Mouse (Mus musculus) ES-CJ7 (cell line): ENCODE results near the gene Maml3.

ENCODE experiments used
- DNase-seq: peaks from one replicate; pipeline ENCODE4 v3.0.0; 2011; ENCODE audit warnings: low read depth, low spot score

Maml3 gene

GRCm38 (mm10) chr3:51662557-51662956 lies 442.3 kb downstream of the Maml3 start:
- DNase-seq: no peak

- no peak for DNase-seq
Measured at GRCm38 (mm10) chr3:51661880-51662550, 442.9 kb downstream of the Maml3 start.

- no peak for DNase-seq
Measured at GRCm38 (mm10) chr3:51661376-51661775, 443.5 kb downstream of the Maml3 start.

- DNase-seq: no peak
Measured at GRCm38 (mm10) chr3:51660821-51661276, 444.0 kb downstream of the Maml3 start.

DNA sequence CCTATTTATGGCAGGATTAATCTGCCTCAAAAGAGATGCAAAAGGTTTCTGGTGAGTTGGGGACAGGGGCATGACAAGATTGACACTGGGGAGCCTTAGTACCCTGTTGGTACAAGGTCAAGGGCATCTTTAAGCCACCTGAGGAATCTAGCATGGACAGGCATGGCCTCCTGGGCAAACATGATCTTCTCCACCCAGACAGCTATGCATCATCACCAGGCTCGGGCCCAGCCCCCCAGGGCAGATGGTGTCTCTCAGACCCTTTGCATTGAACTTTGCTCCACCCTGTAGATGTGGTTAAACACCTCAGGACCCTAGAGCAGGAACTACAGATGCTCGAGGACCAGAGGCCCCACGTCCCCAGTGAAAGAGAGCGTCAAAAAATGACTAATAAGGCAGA lies 444.8 kb downstream of the Maml3 start, which contains the start of gene Mgst2:
Gene Mgst2, plus strand, starts transcription at position 301 of the 400 bp plus-strand sequence.
- DNase-seq: no peak

DNA sequence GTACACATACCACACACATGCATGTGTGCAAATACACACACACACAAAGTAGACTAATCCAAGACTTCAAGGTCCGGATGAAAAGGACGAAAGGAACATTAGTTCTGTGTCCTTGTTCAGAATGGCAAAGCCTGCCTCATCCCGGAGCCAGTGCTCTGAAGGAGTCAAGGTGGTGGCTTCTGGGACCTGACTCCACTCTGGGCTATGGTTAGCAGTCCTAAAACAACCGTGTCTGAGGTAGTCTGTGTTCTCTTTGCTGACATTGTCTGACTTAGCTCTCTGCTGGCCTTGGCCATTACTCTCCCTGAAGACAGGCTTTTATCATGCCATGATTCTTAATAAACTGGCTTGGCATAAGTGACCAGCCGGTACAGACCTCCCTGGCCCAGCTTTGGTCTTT lies 445.5 kb downstream of the Maml3 start:
- DNase-seq: no peak

DNA sequence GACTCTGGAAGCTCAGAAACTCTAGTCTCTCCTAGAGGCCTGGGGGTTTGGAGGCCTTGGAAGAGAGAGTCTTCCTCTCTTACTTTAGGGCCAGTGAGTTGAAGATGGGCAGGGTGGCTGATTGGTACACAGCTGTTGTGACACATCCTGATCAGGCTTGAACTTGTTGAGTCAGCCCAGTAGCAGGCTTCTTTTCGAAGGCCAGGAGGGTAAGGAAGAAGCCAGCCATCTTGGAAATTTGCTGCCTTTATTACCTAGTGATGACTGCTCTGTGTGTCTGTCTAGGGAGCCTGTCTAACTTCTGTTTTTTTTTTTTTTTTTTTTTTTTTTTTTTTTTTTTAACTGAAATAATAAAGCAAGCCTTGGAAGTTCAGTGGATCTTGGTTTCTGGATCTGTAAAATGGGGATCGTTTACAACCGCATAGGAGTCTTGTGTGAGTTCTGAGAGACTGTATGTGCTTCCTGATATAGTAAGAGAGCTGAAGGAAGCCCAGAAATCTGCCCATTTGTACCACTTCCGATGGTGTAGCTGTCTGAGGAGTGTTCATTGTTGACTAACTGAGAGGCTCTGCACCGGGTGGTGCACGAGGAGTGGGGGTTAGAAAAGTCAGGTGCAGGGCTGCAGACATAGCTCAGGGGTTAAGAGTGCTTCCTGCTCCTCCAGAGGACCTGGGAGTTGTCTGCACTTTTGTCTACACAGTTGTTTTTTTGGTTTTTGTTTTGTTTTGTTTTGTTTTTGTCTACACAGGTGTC lies 450.4 kb downstream of the Maml3 start:
- DNase-seq: no peak

DNA sequence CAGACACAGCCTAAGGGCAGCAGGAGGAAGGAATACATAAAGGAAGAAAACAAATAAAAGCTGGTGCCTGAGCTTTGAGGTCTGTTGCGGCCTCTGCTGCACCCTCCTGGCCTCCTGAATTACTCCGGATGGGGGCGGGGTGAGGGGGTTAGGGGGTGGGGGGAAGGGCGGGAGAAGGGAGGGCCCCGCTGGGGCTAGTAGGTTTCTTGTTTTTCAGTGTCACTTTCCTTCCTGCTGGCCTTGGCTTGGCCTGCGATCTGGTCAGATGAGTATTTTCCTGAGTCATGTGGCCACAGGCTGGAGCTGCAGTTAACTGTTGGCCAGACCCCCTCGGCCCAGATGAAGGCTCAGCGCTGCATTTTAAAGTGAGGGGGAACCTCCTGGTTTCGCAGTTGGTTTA lies 452.2 kb downstream of the Maml3 start:
- DNase-seq: peak; percentile 26

- DNase-seq: peak; percentile 86
Measured at GRCm38 (mm10) chr3:51652292-51652691, 452.6 kb downstream of the Maml3 start.

- no peak for DNase-seq
Measured at GRCm38 (mm10) chr3:51651149-51651548, 453.7 kb downstream of the Maml3 start.

DNA sequence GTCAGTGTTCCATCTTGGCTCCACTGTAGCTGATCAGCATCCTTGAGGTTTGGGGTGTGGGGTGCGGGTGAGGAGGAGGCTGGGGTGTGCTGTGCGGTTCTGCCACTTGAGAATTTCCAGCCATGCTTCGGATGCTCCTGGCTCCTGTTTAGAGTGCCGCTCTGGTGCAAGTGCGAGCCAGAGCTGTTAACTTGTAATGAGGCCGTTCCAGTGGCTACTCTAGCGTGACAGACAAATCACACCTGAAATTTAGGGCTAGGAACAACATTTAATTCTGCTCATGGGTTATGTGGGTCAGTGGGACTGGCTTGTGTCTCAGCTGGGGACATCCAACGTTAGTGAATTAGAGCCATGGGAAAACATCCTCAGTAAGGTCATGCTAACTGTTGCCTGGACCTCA lies 454.9 kb downstream of the Maml3 start:
- no peak for DNase-seq

GRCm38 (mm10) chr3:51649426-51649825 lies 455.4 kb downstream of the Maml3 start:
- no peak for DNase-seq

- peak; percentile 88 for DNase-seq
Measured at GRCm38 (mm10) chr3:51648037-51648664, 456.7 kb downstream of the Maml3 start.

- no peak for DNase-seq
Measured at GRCm38 (mm10) chr3:51647356-51647755, 457.5 kb downstream of the Maml3 start.

DNA sequence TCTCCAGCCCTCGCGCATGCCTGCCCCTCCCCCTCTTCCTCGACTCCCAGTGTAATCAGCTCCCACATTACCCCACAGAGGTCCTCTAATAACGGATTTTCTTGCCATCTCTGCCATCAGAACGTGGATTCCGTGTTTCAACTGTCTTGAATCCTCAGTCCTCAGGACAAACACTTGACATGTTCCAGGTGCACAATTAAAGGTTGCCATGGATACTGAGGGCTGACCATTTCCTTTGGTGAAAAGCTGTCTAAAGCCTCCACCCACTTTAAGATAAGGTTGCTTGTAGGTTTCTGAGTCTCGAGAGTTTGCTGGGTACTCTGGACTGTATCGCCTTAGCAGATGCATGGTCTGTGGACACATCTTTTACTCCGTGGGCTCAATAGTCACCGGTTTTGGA lies 458.6 kb downstream of the Maml3 start:
- no peak for DNase-seq

DNA sequence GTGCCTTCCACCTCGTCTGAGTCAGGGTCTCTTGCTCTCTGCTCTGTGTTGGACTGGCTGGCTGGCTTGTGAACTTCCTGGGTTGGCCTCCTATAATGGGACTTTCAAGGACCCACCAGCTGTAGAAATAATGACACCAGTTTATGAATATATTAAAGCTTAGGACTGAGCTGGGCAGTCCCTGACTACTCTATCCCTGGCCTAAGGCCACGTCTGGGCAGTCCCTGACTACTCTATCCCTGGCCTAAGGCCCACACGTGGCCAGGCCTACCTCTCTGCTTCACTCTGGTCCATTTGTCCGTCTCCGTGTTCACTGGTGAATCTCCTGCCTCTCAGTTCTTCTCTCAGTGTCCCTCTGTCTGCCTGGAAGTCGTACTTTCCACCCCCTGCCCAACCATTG lies 459.4 kb downstream of the Maml3 start:
- no peak for DNase-seq

DNA sequence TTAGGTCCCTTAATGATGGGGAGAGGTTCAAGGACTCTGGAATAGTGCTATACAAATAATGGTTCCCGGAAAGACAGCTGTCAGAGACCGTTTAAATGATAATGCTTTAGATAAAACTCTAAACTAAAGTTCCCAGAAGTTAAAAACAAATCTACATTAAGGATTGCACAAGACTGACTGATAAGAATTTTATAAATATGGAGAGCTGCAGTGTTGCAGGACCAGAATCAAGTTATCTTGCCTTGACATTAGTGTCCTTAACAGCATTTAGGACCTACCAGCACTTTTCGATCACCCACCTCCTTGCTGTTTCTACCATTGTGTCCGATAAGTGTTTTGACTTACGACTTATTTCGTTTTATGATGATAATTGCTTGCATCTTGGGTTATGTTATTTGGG lies 466.6 kb downstream of the Maml3 start:
- no peak for DNase-seq

GRCm38 (mm10) chr3:51637326-51637725 lies 467.6 kb downstream of the Maml3 start:
- no peak for DNase-seq

DNA sequence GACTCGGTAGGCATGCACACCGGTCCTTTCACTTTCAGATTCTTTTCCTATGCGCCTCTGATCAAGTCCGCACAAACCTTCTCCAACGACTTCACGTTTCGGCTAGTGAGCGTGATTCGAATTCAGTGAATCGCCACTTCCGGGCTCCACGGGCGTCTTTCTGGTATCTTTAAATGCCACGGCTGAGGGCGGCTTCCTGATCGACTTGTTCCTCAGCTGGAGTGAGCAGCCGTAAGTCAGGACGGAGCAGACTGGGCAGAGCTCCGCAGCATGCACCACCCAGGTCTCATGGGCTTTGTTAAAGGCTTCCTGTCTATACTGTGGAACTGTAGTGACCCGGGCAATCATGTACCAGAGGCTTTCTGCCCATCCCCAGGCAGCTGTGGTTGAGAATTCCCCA lies 468.2 kb downstream of the Maml3 start:
- DNase-seq: no peak

DNA sequence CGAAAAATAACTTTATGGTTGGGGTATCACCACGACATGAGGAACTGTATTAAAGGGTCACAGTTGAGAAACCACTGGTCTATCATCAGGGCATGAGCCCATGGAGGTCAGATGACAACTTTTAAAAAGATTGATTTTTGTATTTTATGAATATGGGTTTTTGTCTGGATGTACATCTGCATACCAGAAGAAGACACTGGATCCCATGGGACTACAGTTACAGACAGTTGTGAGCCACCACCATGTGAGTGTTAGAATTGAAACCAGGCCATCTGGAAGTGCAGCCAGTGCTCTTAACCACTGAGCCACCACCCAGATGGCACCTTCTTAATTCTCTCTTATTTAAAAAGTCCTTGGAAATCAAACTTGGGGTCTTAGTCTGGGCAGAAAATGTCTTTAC lies 468.9 kb downstream of the Maml3 start:
- no peak for DNase-seq
